Mouse (Mus musculus): ENCODE results near the gene Vcl. TPM values are rescaled to one million over a fixed set of nuclear protein-coding genes. Genes with fewer than 3 reads are reported as not detected.

Vcl gene
- total and polyA plus RNA-seq, 3 experiments = 2.1 to 4.6 (median 4.5) TPM

- in situ Hi-C loops (cut with MboI; ENCODE audit: low pct_ligation_motif_present, low pct_unique_long_range_greater_than_20kb, low sequenced_read_pairs) (no loop called here), dilution Hi-C loops (cut with MboI; ENCODE audit: extremely low pct_ligation_motif_present, extremely low pct_unique_long_range_greater_than_20kb, low sequenced_read_pairs) (no loop called here)
- H3K79me2 ChIP-seq (replicated peaks; ENCODE audit: control insufficient read depth, extremely low read depth, insufficient read depth, poor library complexity, severe bottlenecking) = no peaks in the 10 kb centered on the region
- peaks cover 0 to 5% of the 10 kb centered on the region in 2 experiments; a peak in 1 of 4 replicates for H3K4me1 ChIP-seq (ENCODE audit: control insufficient read depth in 1 of 2, insufficient read depth in 2 of 2)
- TF ChIP-seq ZMIZ1 (IDR thresholded peaks at IDR 0.05; ENCODE audit: low read depth, low read length) (no peak), JUN (IDR thresholded peaks at IDR 0.05; ENCODE audit: insufficient read depth, low read depth, low read length) (no peak), TCF12 (IDR thresholded peaks at IDR 0.05; ENCODE audit: low read depth, low read length) (no peak), PAX5 (IDR thresholded peaks at IDR 0.05; ENCODE audit: low read length) (no peak), RCOR1 (conservative IDR thresholded peaks at IDR 0.05; ENCODE audit: low read depth, low read length) (no peak), MEF2A (IDR thresholded peaks at IDR 0.05; ENCODE audit: borderline replicate concordance, low read depth, low read length) (no peak), CHD2 (IDR thresholded peaks at IDR 0.05; ENCODE audit: low read length) (no peak), MAFK (IDR thresholded peaks at IDR 0.05; ENCODE audit: insufficient replicate concordance, low read length) (no peak), TBP (conservative IDR thresholded peaks at IDR 0.05; ENCODE audit: low read depth, low read length) (no peak), MAX (IDR thresholded peaks at IDR 0.05; ENCODE audit: low read length) (no peak), ELF1 (IDR thresholded peaks at IDR 0.05; ENCODE audit: low read depth, low read length) (no peak), ZC3H11A (IDR thresholded peaks at IDR 0.05; ENCODE audit: low read depth, low read length) (no peak), BHLHE40 (IDR thresholded peaks at IDR 0.05; ENCODE audit: low read depth, low read length) (no peak), MAZ (IDR thresholded peaks at IDR 0.05; ENCODE audit: low read depth, low read length) (no peak), MYC (IDR thresholded peaks at IDR 0.05; ENCODE audit: low read depth, low read length) (no peak), EP300 (IDR thresholded peaks at IDR 0.05; ENCODE audit: low read length) (no peak), USF2 (conservative IDR thresholded peaks at IDR 0.05; ENCODE audit: low read depth, low read length) (no peak), POLR2A (IDR thresholded peaks at IDR 0.05; ENCODE audit: low read depth, low read length) (no peak), SMC3 (IDR thresholded peaks at IDR 0.05; ENCODE audit: low read depth, low read length) (no peak), POLR2AphosphoS2 (IDR thresholded peaks at IDR 0.05; ENCODE audit: low read depth, low read length) (no peak)
- no peak overlapping the region for H3K9ac ChIP-seq (ENCODE audit: insufficient read depth, low read depth)
- no peak overlapping the region for H3K27ac ChIP-seq (ENCODE audit: insufficient read depth, low read depth)
- peaks cover 2% of the 10 kb centered on the region for H3K27me3 ChIP-seq (replicated peaks)
- H3K9me3 ChIP-seq (replicated peaks; ENCODE audit: low read length) = no peaks in the 10 kb centered on the region
- H3K4me3 ChIP-seq (replicated peaks in 1 of 3; ENCODE audit: low read depth in 2 of 3, low read length in 2 of 3, poor library complexity in 1 of 3) = no peak overlapping the region
- DNase-seq (ENCODE audit: extremely low read depth) = no peak
- no peak overlapping the region for H3K4me2 ChIP-seq (ENCODE audit: insufficient read depth, low read depth, poor library complexity, severe bottlenecking)
- H3K36me3 ChIP-seq (replicated peaks in 1 of 2; ENCODE audit: control insufficient read depth in 1 of 2, insufficient read depth in 1 of 2, low read length in 1 of 2) = no peaks in the 10 kb centered on the region
These were observed 9.2 kb downstream of the Vcl start for GRCm38 (mm10) chr14:20938424-20938823.

- H3K79me2 ChIP-seq (replicated peaks; ENCODE audit: control insufficient read depth, extremely low read depth, insufficient read depth, poor library complexity, severe bottlenecking) = no peaks in the 10 kb centered on the region
- no peak overlapping the region for H3K27ac ChIP-seq (ENCODE audit: insufficient read depth, low read depth)
- no peak overlapping the region for H3K9ac ChIP-seq (ENCODE audit: insufficient read depth, low read depth)
- H3K4me3 ChIP-seq (replicated peaks in 1 of 3; ENCODE audit: low read depth in 2 of 3, low read length in 2 of 3, poor library complexity in 1 of 3) = no peak overlapping the region
- in situ Hi-C loops (cut with MboI; ENCODE audit: low pct_ligation_motif_present, low pct_unique_long_range_greater_than_20kb, low sequenced_read_pairs) (no loop called here), dilution Hi-C loops (cut with MboI; ENCODE audit: extremely low pct_ligation_motif_present, extremely low pct_unique_long_range_greater_than_20kb, low sequenced_read_pairs) (no loop called here)
- peaks cover 0 to 5% of the 10 kb centered on the region in 2 experiments; a peak in 1 of 4 replicates for H3K4me1 ChIP-seq (ENCODE audit: control insufficient read depth in 1 of 2, insufficient read depth in 2 of 2)
- no peaks in the 10 kb centered on the region for H3K27me3 ChIP-seq (replicated peaks)
- no peak overlapping the region for H3K4me2 ChIP-seq (ENCODE audit: insufficient read depth, low read depth, poor library complexity, severe bottlenecking)
- H3K36me3 ChIP-seq (replicated peaks in 1 of 2; ENCODE audit: control insufficient read depth in 1 of 2, insufficient read depth in 1 of 2, low read length in 1 of 2) = no peaks in the 10 kb centered on the region
- no peak for DNase-seq (ENCODE audit: extremely low read depth)
- no peaks in the 10 kb centered on the region for H3K9me3 ChIP-seq (replicated peaks; ENCODE audit: low read length)
- TF ChIP-seq SMC3 (IDR thresholded peaks at IDR 0.05; ENCODE audit: low read depth, low read length) = no peak
These were observed 9.7 kb downstream of the Vcl start for GRCm38 (mm10) chr14:20938860-20939259.

Data from CH12.LX (cell line).